Mouse (Mus musculus): ENCODE results near the gene Grhl1. TPM values are rescaled to one million over a fixed set of nuclear protein-coding genes. Genes with fewer than 3 reads are reported as not detected.
A peak's percentile ranks its signal among the peaks of the same experiment; 100 is the strongest.

The Grhl1 gene
- polyA plus RNA-seq, 1 experiment from 2014 or later, result 4.0 TPM

DNA sequence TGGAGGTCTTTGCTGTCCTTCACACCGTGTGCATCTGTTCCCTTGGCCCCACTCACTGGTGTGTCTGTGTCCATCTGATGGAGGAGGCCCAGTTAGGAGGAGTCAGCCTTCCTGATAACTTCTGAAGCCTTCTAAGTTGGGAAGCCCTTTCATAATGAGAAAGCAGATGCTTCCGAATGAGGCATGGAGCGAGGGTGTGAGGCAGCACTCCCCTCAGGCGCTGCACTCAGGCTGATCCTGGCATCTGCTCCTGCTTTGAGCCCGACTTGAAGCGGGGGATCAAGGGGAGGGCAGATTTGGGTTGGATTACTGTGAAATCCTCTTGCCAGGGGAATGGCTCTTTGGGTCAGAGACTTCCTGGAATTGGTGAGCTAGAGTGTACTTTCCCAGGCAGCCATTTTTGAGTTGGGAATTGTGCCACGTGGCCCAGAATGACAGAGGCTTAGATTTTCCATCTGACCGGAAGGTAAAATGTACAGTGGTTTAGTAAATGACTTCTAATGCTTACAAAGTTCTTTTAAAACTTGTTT is 27.3 kb downstream of the Grhl1 start:
- H3K9me3 ChIP-seq (ENCODE audit: low read length), result no peaks in the 10 kb centered on the region
- ATAC-seq, result no peak

DNA sequence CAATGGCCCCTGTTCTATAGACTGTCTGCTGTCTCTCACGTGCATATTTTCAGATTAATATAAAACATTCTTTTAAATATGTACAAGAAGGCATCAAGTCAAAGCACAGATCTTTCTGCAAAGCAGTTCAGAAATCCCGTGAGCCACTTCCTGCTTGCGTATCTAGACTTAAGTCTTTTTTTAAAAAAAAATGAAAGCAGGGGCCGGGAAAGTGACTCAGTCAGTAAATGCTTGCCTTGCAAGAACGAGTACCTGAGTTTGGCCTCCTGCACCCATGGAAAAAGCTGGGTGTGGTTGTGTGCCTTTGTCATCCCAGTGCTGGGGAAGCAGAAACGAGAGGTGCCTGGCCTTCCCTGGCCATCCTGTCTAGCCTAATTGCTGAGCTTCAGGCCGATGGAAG is 28.0 kb downstream of the Grhl1 start:
- WGBS, result 72% methylated on average over 7 of the region's 7 CpGs
- TF ChIP-seq CTCF (IDR thresholded peaks at IDR 0.05), result no peak
- TF ChIP-seq EP300 (IDR thresholded peaks at IDR 0.05), result no peak
- Histone ChIP-seq H3K4me3 (ENCODE audit: low read depth, low read length) (no peak overlapping the region), H3K36me3 (ENCODE audit: insufficient read depth, low read length) (no peaks in the 10 kb centered on the region), H3K4me2 (replicated peaks; ENCODE audit: low read depth, low read length) (no peak overlapping the region), H3K9me3 (ENCODE audit: low read length) (no peaks in the 10 kb centered on the region), H3K27me3 (replicated peaks; ENCODE audit: insufficient read depth, low read length) (no peaks in the 10 kb centered on the region), H3K9ac (replicated peaks; ENCODE audit: low read depth) (no peak overlapping the region), H3K4me1 (ENCODE audit: insufficient read depth, low read depth, low read length) (no peaks in the 10 kb centered on the region), H3K27ac (ENCODE audit: low read length) (no peak overlapping the region)
- no peak for DNase-seq (ENCODE audit: low spot score)
- no peak for ATAC-seq

More for the DNA sequence above, 27.3 kb downstream of the Grhl1 start:
- Histone ChIP-seq H3K36me3 (ENCODE audit: insufficient read depth, low read length) (no peaks in the 10 kb centered on the region), H3K27me3 (replicated peaks; ENCODE audit: insufficient read depth, low read length) (no peaks in the 10 kb centered on the region), H3K4me2 (replicated peaks; ENCODE audit: low read depth, low read length) (no peak overlapping the region), H3K9ac (replicated peaks; ENCODE audit: low read depth) (no peak overlapping the region), H3K4me1 (ENCODE audit: insufficient read depth, low read depth, low read length) (no peaks in the 10 kb centered on the region), H3K4me3 (ENCODE audit: low read depth, low read length) (no peak overlapping the region), H3K27ac (ENCODE audit: low read length) (no peak overlapping the region)
- DNase-seq (ENCODE audit: low spot score), result no peak
- TF ChIP-seq CTCF (IDR thresholded peaks at IDR 0.05) (no peak), EP300 (IDR thresholded peaks at IDR 0.05) (no peak)
- 70% methylated on average over 8 of the region's 8 CpGs for WGBS

DNA sequence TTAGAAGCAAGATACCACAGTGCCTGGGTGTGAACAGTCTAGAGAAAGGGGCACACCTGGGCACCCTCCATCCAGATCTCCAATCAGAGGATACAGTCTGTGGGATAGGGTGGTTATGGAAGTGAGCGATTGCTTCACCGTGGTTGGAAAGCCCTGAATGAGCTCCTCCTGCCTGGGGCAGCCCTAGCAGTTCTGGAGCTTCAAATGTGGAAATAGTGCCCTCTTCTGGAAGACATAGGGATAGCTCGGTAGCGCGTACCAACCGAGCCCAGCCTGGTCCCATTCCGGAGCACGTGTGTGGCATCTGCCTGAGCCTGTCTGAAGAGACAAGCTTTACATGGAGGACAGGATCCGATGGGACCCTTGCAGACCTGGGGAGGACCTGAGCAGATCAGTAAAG is 28.7 kb downstream of the Grhl1 start:
- Histone ChIP-seq H3K4me3 (ENCODE audit: low read depth, low read length) (no peak overlapping the region), H3K9ac (replicated peaks; ENCODE audit: low read depth) (no peak overlapping the region), H3K9me3 (ENCODE audit: low read length) (no peaks in the 10 kb centered on the region), H3K27me3 (replicated peaks; ENCODE audit: insufficient read depth, low read length) (no peaks in the 10 kb centered on the region), H3K4me1 (ENCODE audit: insufficient read depth, low read depth, low read length) (no peaks in the 10 kb centered on the region), H3K4me2 (replicated peaks; ENCODE audit: low read depth, low read length) (no peak overlapping the region), H3K27ac (ENCODE audit: low read length) (no peak overlapping the region), H3K36me3 (ENCODE audit: insufficient read depth, low read length) (no peaks in the 10 kb centered on the region)
- 6% methylated on average over 9 of the region's 9 CpGs for WGBS
- TF ChIP-seq CTCF (IDR thresholded peaks at IDR 0.05), result peak; percentile 92
- TF ChIP-seq EP300 (IDR thresholded peaks at IDR 0.05), result no peak
- DNase-seq (ENCODE audit: low spot score), result peak; percentile 90
- peak; percentile 84 for ATAC-seq

DNA sequence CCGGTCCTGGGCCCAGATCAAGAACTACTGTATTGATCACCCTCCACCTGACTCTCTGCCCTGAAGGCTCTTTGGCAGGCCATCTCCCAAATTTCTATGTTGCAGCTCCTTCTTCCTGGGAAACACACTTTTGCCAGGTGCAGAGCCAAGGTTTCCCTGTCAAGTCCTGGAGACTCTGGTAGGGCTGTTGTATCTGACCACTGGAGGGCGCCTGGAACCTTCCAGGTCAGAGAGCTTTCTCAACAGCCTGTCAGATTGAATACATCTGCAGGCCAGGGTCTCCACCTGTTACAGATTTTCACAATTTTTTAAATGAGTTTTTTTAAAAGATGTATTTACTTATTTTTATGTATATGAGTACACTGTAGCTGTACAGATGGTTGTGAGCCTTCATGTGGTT is 31.2 kb downstream of the Grhl1 start:
- H3K9ac ChIP-seq (replicated peaks; ENCODE audit: low read depth), result no peak overlapping the region
- TF ChIP-seq CTCF (IDR thresholded peaks at IDR 0.05) (peak; percentile 83), EP300 (IDR thresholded peaks at IDR 0.05) (no peak)
- no peak overlapping the region for H3K4me3 ChIP-seq (ENCODE audit: low read depth, low read length)
- no peak overlapping the region for H3K4me2 ChIP-seq (replicated peaks; ENCODE audit: low read depth, low read length)
- no peaks in the 10 kb centered on the region for H3K4me1 ChIP-seq (ENCODE audit: insufficient read depth, low read depth, low read length)
- 37% methylated on average over 2 of the region's 2 CpGs for WGBS
- H3K27ac ChIP-seq (ENCODE audit: low read length), result no peak overlapping the region
- no peaks in the 10 kb centered on the region for H3K27me3 ChIP-seq (replicated peaks; ENCODE audit: insufficient read depth, low read length)
- H3K36me3 ChIP-seq (ENCODE audit: insufficient read depth, low read length), result no peaks in the 10 kb centered on the region
- H3K9me3 ChIP-seq (ENCODE audit: low read length), result no peaks in the 10 kb centered on the region
- peak; percentile 80 for DNase-seq (ENCODE audit: low spot score)
- ATAC-seq, result 0 out of 2 replicates have a peak, but pooled peaks have one; percentile 37

DNA sequence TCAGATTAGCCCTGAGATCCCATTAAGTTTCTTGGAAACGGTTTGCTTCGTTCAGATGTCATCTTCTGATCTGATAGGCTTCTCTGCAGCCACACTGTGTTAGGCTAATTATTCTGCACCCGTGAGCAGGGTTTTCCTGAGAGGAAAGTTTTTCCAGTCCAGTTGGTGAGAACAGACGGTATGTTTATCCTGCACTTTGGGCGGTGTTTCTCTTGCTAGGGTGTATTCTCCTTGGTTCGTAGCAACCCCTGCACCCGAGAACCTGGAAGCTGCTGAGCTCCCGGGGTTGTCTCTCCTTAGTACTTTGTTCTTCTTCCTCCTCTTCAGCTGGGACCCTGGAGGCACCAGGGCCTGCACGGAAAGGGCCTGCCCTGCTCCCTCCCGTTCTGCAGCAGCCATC is 34.1 kb downstream of the Grhl1 start:
- Histone ChIP-seq H3K4me3 (ENCODE audit: low read depth, low read length) (no peak overlapping the region), H3K36me3 (ENCODE audit: insufficient read depth, low read length) (no peaks in the 10 kb centered on the region), H3K9ac (replicated peaks; ENCODE audit: low read depth) (no peak overlapping the region), H3K27me3 (replicated peaks; ENCODE audit: insufficient read depth, low read length) (no peaks in the 10 kb centered on the region), H3K27ac (ENCODE audit: low read length) (no peak overlapping the region), H3K9me3 (ENCODE audit: low read length) (no peaks in the 10 kb centered on the region), H3K4me2 (replicated peaks; ENCODE audit: low read depth, low read length) (no peak overlapping the region), H3K4me1 (ENCODE audit: insufficient read depth, low read depth, low read length) (no peaks in the 10 kb centered on the region)
- TF ChIP-seq CTCF (IDR thresholded peaks at IDR 0.05) (no peak), EP300 (IDR thresholded peaks at IDR 0.05) (no peak)
- WGBS, result 64% methylated on average over 10 of the region's 10 CpGs
- ATAC-seq, result no peak
- no peak for DNase-seq (ENCODE audit: low spot score)

DNA sequence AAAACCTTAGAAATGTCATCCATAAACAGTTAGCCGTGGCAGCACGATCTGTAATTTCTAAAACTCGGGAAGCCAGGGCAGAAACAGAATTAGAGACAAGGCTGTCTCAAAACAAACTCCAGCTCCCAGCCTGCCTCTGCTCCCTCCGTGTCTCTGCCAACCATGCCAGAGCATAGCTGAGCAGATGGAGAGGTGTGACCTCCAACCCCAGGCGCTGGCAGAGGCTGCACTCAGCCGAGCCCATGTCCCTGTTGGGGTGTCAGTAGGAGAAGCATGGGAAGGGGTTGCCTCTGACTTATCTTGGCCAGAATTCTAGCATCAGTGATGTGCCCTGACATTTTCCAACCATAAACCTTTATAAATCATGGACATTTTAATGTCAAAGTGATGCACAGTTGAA is 40.5 kb downstream of the Grhl1 start:
- Histone ChIP-seq H3K4me2 (replicated peaks; ENCODE audit: low read depth, low read length) (no peak overlapping the region), H3K27me3 (replicated peaks; ENCODE audit: insufficient read depth, low read length) (no peaks in the 10 kb centered on the region), H3K36me3 (ENCODE audit: insufficient read depth, low read length) (no peaks in the 10 kb centered on the region), H3K27ac (ENCODE audit: low read length) (no peak overlapping the region), H3K4me1 (ENCODE audit: insufficient read depth, low read depth, low read length) (no peaks in the 10 kb centered on the region), H3K9ac (replicated peaks; ENCODE audit: low read depth) (no peak overlapping the region), H3K4me3 (ENCODE audit: low read depth, low read length) (no peak overlapping the region), H3K9me3 (ENCODE audit: low read length) (no peaks in the 10 kb centered on the region)
- DNase-seq (ENCODE audit: low spot score) (no peak), ATAC-seq (no peak)
- WGBS, result 58% methylated on average over 6 of the region's 6 CpGs
- TF ChIP-seq EP300 (IDR thresholded peaks at IDR 0.05), result no peak
- TF ChIP-seq CTCF (IDR thresholded peaks at IDR 0.05), result no peak

Data from lung, postnatal 0 days (tissue).